Mouse (Mus musculus): ENCODE measurements around the gene Fam20c. TPM values are rescaled to one million over a fixed set of nuclear protein-coding genes. Genes with fewer than 3 reads are reported as not detected.

The Fam20c gene
- total RNA-seq, 1 experiment from 2014 or later = 1.3 TPM

- ATAC-seq (ENCODE audit: extremely low read depth, insufficient number of reproducible peaks, low FRiP score, poor library complexity, severe bottlenecking) = no peak
These were observed 1.4 kb downstream of the Fam20c start for GRCm38 (mm10) chr5:138755453-138756301.

- ATAC-seq (ENCODE audit: extremely low read depth, insufficient number of reproducible peaks, low FRiP score, poor library complexity, severe bottlenecking) = no peak
These were observed 2.2 kb downstream of the Fam20c start for GRCm38 (mm10) chr5:138756311-138757085.

DNA sequence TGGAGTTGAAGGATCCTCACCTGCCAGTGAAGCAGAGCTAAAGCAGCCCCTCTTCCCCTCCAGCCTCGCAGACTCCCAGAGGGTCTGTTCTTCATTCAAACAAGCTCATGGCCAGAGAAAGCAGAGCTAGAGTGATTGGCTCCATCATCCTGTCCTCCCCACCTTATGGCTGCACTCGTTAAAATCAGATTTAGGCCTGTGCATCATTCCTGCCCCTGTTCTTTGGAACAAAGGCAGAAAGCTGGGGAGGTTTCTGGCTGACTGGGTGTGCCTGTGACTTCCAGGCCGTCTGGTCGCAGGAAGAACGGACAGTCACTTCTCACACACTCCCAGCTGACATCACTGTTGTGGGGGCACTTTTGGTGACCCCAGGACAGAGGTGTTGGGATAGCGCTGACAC lies 2.8 kb downstream of the Fam20c start:
- ATAC-seq (ENCODE audit: extremely low read depth, insufficient number of reproducible peaks, low FRiP score, poor library complexity, severe bottlenecking) = no peak

- no peak for ATAC-seq (ENCODE audit: extremely low read depth, insufficient number of reproducible peaks, low FRiP score, poor library complexity, severe bottlenecking)
These were observed 3.3 kb downstream of the Fam20c start for GRCm38 (mm10) chr5:138757616-138758015.

GRCm38 (mm10) chr5:138758533-138758932 lies 4.2 kb downstream of the Fam20c start:
- ATAC-seq (ENCODE audit: extremely low read depth, insufficient number of reproducible peaks, low FRiP score, poor library complexity, severe bottlenecking) = no peak

DNA sequence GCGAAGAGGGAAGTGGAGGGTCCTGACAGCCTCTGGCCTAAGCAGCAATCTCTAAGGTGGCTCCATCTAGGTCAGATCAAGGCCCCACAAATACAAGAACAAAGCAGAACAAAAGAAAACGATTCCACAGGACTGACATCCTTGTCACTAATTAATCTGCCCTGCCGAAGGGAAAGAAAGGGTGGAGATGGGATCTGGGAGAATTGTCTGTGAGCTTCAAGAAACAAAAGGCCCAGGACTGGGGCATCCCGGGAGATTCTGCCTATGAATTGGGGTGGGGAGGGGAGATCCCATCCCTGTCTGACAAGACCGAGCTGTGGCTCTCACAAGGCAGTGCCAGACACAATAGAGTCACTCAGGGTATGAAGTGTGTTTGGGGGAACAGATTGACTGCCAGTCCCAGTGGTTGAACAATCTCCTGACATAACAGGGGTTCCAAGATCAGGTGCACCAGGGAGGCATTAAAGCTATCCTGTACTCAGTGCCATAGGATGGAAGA lies 7.6 kb downstream of the Fam20c start:
- ATAC-seq (ENCODE audit: extremely low read depth, insufficient number of reproducible peaks, low FRiP score, poor library complexity, severe bottlenecking) = no peak

GRCm38 (mm10) chr5:138762361-138762760 lies 8.0 kb downstream of the Fam20c start:
- ATAC-seq (ENCODE audit: extremely low read depth, insufficient number of reproducible peaks, low FRiP score, poor library complexity, severe bottlenecking) = no peak

- ATAC-seq (ENCODE audit: extremely low read depth, insufficient number of reproducible peaks, low FRiP score, poor library complexity, severe bottlenecking) = no peak
These were observed 10.3 kb downstream of the Fam20c start for GRCm38 (mm10) chr5:138764601-138765000.

DNA sequence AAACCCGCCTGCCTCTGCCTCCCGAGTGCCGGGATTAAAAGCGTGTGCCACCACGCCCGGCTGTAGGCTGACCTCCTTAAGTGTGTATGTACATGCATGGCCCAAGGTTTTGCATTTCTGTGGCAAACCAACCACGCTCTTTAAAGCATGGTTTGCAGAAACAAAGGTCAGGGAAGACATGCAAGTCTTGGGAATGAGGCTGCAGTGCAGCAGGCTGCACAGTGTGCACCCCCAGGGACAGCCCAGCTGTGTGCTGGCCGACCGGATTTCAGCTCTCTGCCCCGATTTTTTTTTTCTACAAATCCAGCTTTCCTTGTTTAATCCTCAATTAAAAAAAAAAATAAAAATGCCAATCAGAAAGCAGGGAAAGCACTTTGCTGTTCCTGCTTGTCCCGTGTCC lies 13.3 kb downstream of the Fam20c start:
- no peak for ATAC-seq (ENCODE audit: extremely low read depth, insufficient number of reproducible peaks, low FRiP score, poor library complexity, severe bottlenecking)

DNA sequence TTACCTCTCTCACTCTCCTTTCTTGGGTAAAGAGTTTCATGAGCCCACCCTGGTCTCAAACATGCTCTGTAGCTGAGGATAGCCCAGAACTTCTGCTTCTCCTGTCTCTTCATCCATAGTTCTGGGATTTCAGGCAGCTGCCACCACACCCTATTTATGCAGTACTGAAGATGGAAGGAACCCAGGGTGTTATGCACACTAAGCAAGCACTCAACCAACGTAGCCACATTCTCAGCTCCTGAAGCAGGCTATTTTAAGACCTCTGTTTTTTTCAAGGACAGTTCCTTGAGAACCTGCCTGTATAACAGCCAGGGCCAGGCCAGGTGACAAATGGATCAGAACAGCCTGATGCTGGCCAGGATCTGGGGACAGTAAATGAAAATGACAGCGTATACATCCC lies 14.4 kb downstream of the Fam20c start:
- ATAC-seq (ENCODE audit: extremely low read depth, insufficient number of reproducible peaks, low FRiP score, poor library complexity, severe bottlenecking) = no peak

- no peak for ATAC-seq (ENCODE audit: extremely low read depth, insufficient number of reproducible peaks, low FRiP score, poor library complexity, severe bottlenecking)
These were observed 14.8 kb downstream of the Fam20c start for GRCm38 (mm10) chr5:138769126-138769525.

DNA sequence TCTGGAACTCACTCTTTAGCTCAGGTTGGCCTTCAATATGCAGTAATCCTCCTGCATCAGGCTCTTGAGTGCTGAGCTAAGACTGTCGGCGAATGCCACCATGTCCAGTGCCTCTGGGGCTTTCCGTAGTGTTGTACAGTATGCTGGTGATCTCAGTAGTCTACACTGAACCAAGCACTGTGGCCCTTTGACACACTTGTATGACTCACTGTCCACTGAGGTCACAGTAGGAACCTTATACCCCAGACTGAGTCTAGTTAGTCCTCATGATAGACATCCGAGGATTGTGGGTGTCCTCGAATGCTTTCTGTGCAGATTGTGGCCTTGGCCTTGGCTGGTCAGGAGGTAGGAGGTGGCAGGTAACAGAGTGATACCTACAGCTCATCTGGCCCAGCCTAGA lies 20.8 kb downstream of the Fam20c start:
- no peak for ATAC-seq (ENCODE audit: extremely low read depth, insufficient number of reproducible peaks, low FRiP score, poor library complexity, severe bottlenecking)

- ATAC-seq (ENCODE audit: extremely low read depth, insufficient number of reproducible peaks, low FRiP score, poor library complexity, severe bottlenecking) = no peak
These were observed 22.0 kb downstream of the Fam20c start for GRCm38 (mm10) chr5:138776346-138776745.

- no peak for ATAC-seq (ENCODE audit: extremely low read depth, insufficient number of reproducible peaks, low FRiP score, poor library complexity, severe bottlenecking)
These were observed 24.6 kb downstream of the Fam20c start for GRCm38 (mm10) chr5:138778731-138779463.

GRCm38 (mm10) chr5:138779655-138780054 lies 25.3 kb downstream of the Fam20c start:
- ATAC-seq (ENCODE audit: extremely low read depth, insufficient number of reproducible peaks, low FRiP score, poor library complexity, severe bottlenecking) = no peak

DNA sequence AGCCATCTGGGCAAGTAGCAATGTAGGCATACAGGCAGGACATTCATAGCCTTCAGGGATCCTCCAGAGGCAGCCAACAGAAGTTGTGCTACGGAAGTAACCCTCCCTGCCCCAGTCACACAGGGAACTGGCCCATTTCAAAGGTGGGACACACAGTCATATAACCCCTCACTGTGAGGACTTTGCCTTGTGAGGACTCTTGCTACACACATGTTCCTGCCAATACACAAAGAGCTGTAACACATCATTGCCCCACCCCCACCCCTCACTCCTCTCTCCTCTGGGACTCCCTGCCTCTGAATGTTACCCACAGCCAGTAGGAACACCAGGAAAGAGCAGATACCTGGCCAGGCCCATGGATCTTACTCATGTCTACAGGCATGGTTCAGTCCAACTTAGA lies 28.4 kb downstream of the Fam20c start:
- no peak for ATAC-seq (ENCODE audit: extremely low read depth, insufficient number of reproducible peaks, low FRiP score, poor library complexity, severe bottlenecking)

DNA sequence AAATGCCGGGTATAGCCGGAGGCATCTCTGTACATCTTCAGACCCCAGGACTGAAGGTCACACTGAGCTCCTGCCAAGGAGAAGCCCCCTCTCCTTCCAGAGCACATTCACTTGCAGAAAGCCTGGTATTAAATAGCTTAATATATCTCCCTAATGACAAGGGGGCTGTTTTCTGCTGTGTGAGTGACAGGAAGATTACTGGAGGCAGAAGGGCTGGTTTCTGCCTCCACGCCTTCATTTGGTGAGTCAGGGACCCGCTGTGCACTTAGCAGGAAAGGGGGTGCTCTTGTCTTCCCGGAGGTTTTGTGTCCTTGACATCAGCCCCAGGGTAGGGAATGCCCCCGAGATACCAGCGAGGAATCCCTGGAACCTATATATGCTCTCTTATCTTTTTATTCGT lies 28.9 kb downstream of the Fam20c start:
- ATAC-seq (ENCODE audit: extremely low read depth, insufficient number of reproducible peaks, low FRiP score, poor library complexity, severe bottlenecking) = no peak

- no peak for ATAC-seq (ENCODE audit: extremely low read depth, insufficient number of reproducible peaks, low FRiP score, poor library complexity, severe bottlenecking)
These were observed 31.7 kb downstream of the Fam20c start for GRCm38 (mm10) chr5:138785986-138786515.

- no peak for ATAC-seq (ENCODE audit: extremely low read depth, insufficient number of reproducible peaks, low FRiP score, poor library complexity, severe bottlenecking)
These were observed 33.3 kb downstream of the Fam20c start for GRCm38 (mm10) chr5:138787648-138788047.
